Mouse (Mus musculus) C2C12 (cell line): ENCODE measurements at regions not wholly inside any gene's neighbourhood (a gene's known extent, or its start where the extent isn't known, plus 50 kb on each side); places are given as distances from the start of the nearest gene placed in this dataset.

ENCODE experiments used
- CTCF ChIP-seq: IDR thresholded peaks from one replicate; pipeline ENCODE4 v1.5.1; 2011; ENCODE audit not compliant: control insufficient read depth, insufficient read depth, insufficient read length
- MAX ChIP-seq: IDR thresholded peaks from one replicate; pipeline ENCODE4 v1.6.1; 2011; ENCODE audit warnings: mild to moderate bottlenecking, control low read depth
- MYOG ChIP-seq: IDR thresholded peaks from one replicate; pipeline ENCODE4 v1.6.1; 2011; ENCODE audit not compliant: control insufficient read depth, insufficient read length; ENCODE audit errors: extremely low read depth

GRCm38 (mm10) chr13:107888571-107889451, 155.4 kb upstream of the Smim15 start:
- no peak for TF ChIP-seq MYOG
- TF ChIP-seq CTCF = no peak
- no peak for TF ChIP-seq MAX
